Mouse (Mus musculus): ENCODE results near the gene Ltb. TPM values are rescaled to one million over a fixed set of nuclear protein-coding genes. Genes with fewer than 3 reads are reported as not detected.

Gene Ltb
- total RNA-seq, 2 experiments from 2014 or later, result 0.41 TPM; not detected in 1

- ATAC-seq (replicated peaks; ENCODE audit: poor library complexity, severe bottlenecking), result peak; percentile 54
Observed at GRCm38 (mm10) chr17:35241305-35242014, 47.2 kb downstream of the Ltb start, which contains the start of gene Ddx39b. Ddx39b (plus strand) TSS chr17:35241746.

GRCm38 (mm10) chr17:35242015-35242941 lies 48.0 kb downstream of the Ltb start:
- ATAC-seq (replicated peaks; ENCODE audit: poor library complexity, severe bottlenecking), result peak; percentile 53

- no peak for ATAC-seq (replicated peaks; ENCODE audit: poor library complexity, severe bottlenecking)
Observed at GRCm38 (mm10) chr17:35243086-35243485, 48.8 kb downstream of the Ltb start.

GRCm38 (mm10) chr17:35244999-35245398 lies 50.8 kb downstream of the Ltb start:
- no peak for ATAC-seq (replicated peaks; ENCODE audit: poor library complexity, severe bottlenecking)

Other genes with a start within 250 kb of the Ltb start
Only the 30 nearest of the 39 such genes appear.
- gene Vwa7, start 177.9 kb upstream of the Ltb start, total RNA-seq (2014; fragmentation: Nextera tagmentation), result 0.11 and 0.19 TPM in 2 replicates
- gene Vwa7, start 177.9 kb upstream of the Ltb start, total RNA-seq (2017), result not detected in 2 replicates
- 2.5 TPM in 1 of 2 replicates, not detected in the other for gene Sapcd1, start 166.4 kb upstream of the Ltb start, total RNA-seq (2014; fragmentation: Nextera tagmentation)
- gene Sapcd1, start 166.4 kb upstream of the Ltb start, total RNA-seq (2017), result 0.90 TPM in 1 of 2 replicates, not detected in the other
- gene Msh5, start 147.7 kb upstream of the Ltb start, total RNA-seq (2014; fragmentation: Nextera tagmentation), result 0.19 and 6.8 TPM in 2 replicates
- gene Msh5, start 147.7 kb upstream of the Ltb start, total RNA-seq (2017), result 0.62 and 3.6 TPM in 2 replicates
- gene Clic1, start 144.5 kb upstream of the Ltb start, total RNA-seq (2014; fragmentation: Nextera tagmentation), result 231 and 245 TPM in 2 replicates
- 268 and 347 TPM in 2 replicates for gene Clic1, start 144.5 kb upstream of the Ltb start, total RNA-seq (2017)
- gene Ddah2, start 135.4 kb upstream of the Ltb start, total RNA-seq (2014; fragmentation: Nextera tagmentation), result 3.4 TPM in 1 of 2 replicates, not detected in the other
- 0.57 and 3.7 TPM in 2 replicates for gene Ddah2, start 135.4 kb upstream of the Ltb start, total RNA-seq (2017)
- gene Ly6g6c, start 129.1 kb upstream of the Ltb start, total RNA-seq (2014; fragmentation: Nextera tagmentation), result not detected in 2 replicates
- gene Ly6g6c, start 129.1 kb upstream of the Ltb start, total RNA-seq (2017), result not detected in 2 replicates
- gene Mpig6b, start 128.3 kb upstream of the Ltb start, total RNA-seq (2014; fragmentation: Nextera tagmentation), result not detected in 2 replicates
- gene Mpig6b, start 128.3 kb upstream of the Ltb start, total RNA-seq (2017), result not detected in 2 replicates
- gene Ly6g6e, start 117.5 kb upstream of the Ltb start, total RNA-seq (2014; fragmentation: Nextera tagmentation), result not detected in 2 replicates
- gene Ly6g6e, start 117.5 kb upstream of the Ltb start, total RNA-seq (2017), result not detected in 2 replicates
- not detected in 2 replicates for gene Ly6g6d, start 116.4 kb upstream of the Ltb start, total RNA-seq (2014; fragmentation: Nextera tagmentation)
- not detected in 2 replicates for gene Ly6g6d, start 116.4 kb upstream of the Ltb start, total RNA-seq (2017)
- not detected in 2 replicates for gene Ly6g6f, start 108.8 kb upstream of the Ltb start, total RNA-seq (2014; fragmentation: Nextera tagmentation)
- gene Ly6g6f, start 108.8 kb upstream of the Ltb start, total RNA-seq (2017), result not detected in 2 replicates
- 26.7 and 33.3 TPM in 2 replicates for gene Abhd16a, start 105.2 kb upstream of the Ltb start, total RNA-seq (2014; fragmentation: Nextera tagmentation)
- gene Abhd16a, start 105.2 kb upstream of the Ltb start, total RNA-seq (2017), result 27.7 and 35.0 TPM in 2 replicates
- not detected in 2 replicates for gene Ly6g5c, start 86.2 kb upstream of the Ltb start, total RNA-seq (2014; fragmentation: Nextera tagmentation)
- gene Ly6g5c, start 86.2 kb upstream of the Ltb start, total RNA-seq (2017), result not detected in 2 replicates
- 1.6 TPM in 1 of 2 replicates, not detected in the other for gene Ly6g5b, start 79.0 kb upstream of the Ltb start, total RNA-seq (2014; fragmentation: Nextera tagmentation)
- 0.56 TPM in 1 of 2 replicates, not detected in the other for gene Ly6g5b, start 79.0 kb upstream of the Ltb start, total RNA-seq (2017)
- 21.2 and 25.4 TPM in 2 replicates for gene Gpank1, start 73.0 kb upstream of the Ltb start, total RNA-seq (2014; fragmentation: Nextera tagmentation)
- 24.0 and 26.9 TPM in 2 replicates for gene Gpank1, start 73.0 kb upstream of the Ltb start, total RNA-seq (2017)
- 289 and 384 TPM in 2 replicates for gene Csnk2b, start 72.4 kb upstream of the Ltb start, total RNA-seq (2014; fragmentation: Nextera tagmentation)
- gene Csnk2b, start 72.4 kb upstream of the Ltb start, total RNA-seq (2017), result 277 and 317 TPM in 2 replicates
- gene D17H6S53E, start 68.1 kb upstream of the Ltb start, total RNA-seq (2014; fragmentation: Nextera tagmentation), result 16.3 and 18.4 TPM in 2 replicates
- gene D17H6S53E, start 68.1 kb upstream of the Ltb start, total RNA-seq (2017), result 7.9 and 10.7 TPM in 2 replicates
- gene Apom, start 62.4 kb upstream of the Ltb start, total RNA-seq (2014; fragmentation: Nextera tagmentation), result not detected in 2 replicates
- gene Apom, start 62.4 kb upstream of the Ltb start, total RNA-seq (2017), result 1.2 TPM in 1 of 2 replicates, not detected in the other
- 93.9 and 111 TPM in 2 replicates for gene Bag6, start 59.3 kb upstream of the Ltb start, total RNA-seq (2014; fragmentation: Nextera tagmentation)
- 68.8 and 74.0 TPM in 2 replicates for gene Bag6, start 59.3 kb upstream of the Ltb start, total RNA-seq (2017)
- 254 and 306 TPM in 2 replicates for gene Prrc2a, start 29.5 kb upstream of the Ltb start, total RNA-seq (2014; fragmentation: Nextera tagmentation)
- gene Prrc2a, start 29.5 kb upstream of the Ltb start, total RNA-seq (2017), result 43.2 and 67.9 TPM in 2 replicates
- gene Aif1, start 18.4 kb upstream of the Ltb start, total RNA-seq (2014; fragmentation: Nextera tagmentation), result 15.1 and 20.8 TPM in 2 replicates
- 7.8 and 14.3 TPM in 2 replicates for gene Aif1, start 18.4 kb upstream of the Ltb start, total RNA-seq (2017)
- 78.7 and 89.0 TPM in 2 replicates for gene Lst1, start 6.0 kb upstream of the Ltb start, total RNA-seq (2014; fragmentation: Nextera tagmentation)
- gene Lst1, start 6.0 kb upstream of the Ltb start, total RNA-seq (2017), result 55.5 and 115 TPM in 2 replicates
- gene Tnf, start 7.6 kb downstream of the Ltb start, total RNA-seq (2014; fragmentation: Nextera tagmentation), result 5.9 and 12.2 TPM in 2 replicates
- 13.1 and 15.2 TPM in 2 replicates for gene Tnf, start 7.6 kb downstream of the Ltb start, total RNA-seq (2017)
- gene Lta, start 10.9 kb downstream of the Ltb start, total RNA-seq (2014; fragmentation: Nextera tagmentation), result not detected in 2 replicates
- not detected in 2 replicates for gene Lta, start 10.9 kb downstream of the Ltb start, total RNA-seq (2017)
- gene Gm16181, start 26.4 kb downstream of the Ltb start, total RNA-seq (2014; fragmentation: Nextera tagmentation), result not detected in 2 replicates
- 0.82 TPM in 1 of 2 replicates, not detected in the other for gene Gm16181, start 26.4 kb downstream of the Ltb start, total RNA-seq (2017)
- gene Atp6v1g2, start 39.2 kb downstream of the Ltb start, total RNA-seq (2014; fragmentation: Nextera tagmentation), result 10.0 and 11.7 TPM in 2 replicates
- 2.0 and 3.9 TPM in 2 replicates for gene Atp6v1g2, start 39.2 kb downstream of the Ltb start, total RNA-seq (2017)
- gene Nfkbil1, start 41.4 kb downstream of the Ltb start, total RNA-seq (2014; fragmentation: Nextera tagmentation), result 4.5 and 5.2 TPM in 2 replicates
- gene Nfkbil1, start 41.4 kb downstream of the Ltb start, total RNA-seq (2017), result 5.3 and 5.9 TPM in 2 replicates
- 411 and 417 TPM in 2 replicates for gene Ddx39b, start 47.3 kb downstream of the Ltb start, total RNA-seq (2014; fragmentation: Nextera tagmentation)
- 175 and 187 TPM in 2 replicates for gene Ddx39b, start 47.3 kb downstream of the Ltb start, total RNA-seq (2017)
- gene H2-D1, start 68.3 kb downstream of the Ltb start, total RNA-seq (2014; fragmentation: Nextera tagmentation), result 275 and 369 TPM in 2 replicates
- gene H2-D1, start 68.3 kb downstream of the Ltb start, total RNA-seq (2017), result 399 and 416 TPM in 2 replicates
- gene H2-Q1, start 126.0 kb downstream of the Ltb start, total RNA-seq (2014; fragmentation: Nextera tagmentation), result not detected in 2 replicates
- gene H2-Q1, start 126.0 kb downstream of the Ltb start, total RNA-seq (2017), result not detected in 2 replicates
- gene H2-Q2, start 147.8 kb downstream of the Ltb start, total RNA-seq (2014; fragmentation: Nextera tagmentation), result 0.45 TPM in 1 of 2 replicates, not detected in the other
- gene H2-Q2, start 147.8 kb downstream of the Ltb start, total RNA-seq (2017), result not detected in 2 replicates

All from granulocyte monocyte progenitor cell, adult 5-6 weeks (primary cell).